Mouse (Mus musculus) C2C12 (cell line): ENCODE measurements at regions not wholly inside any gene's neighbourhood (a gene's known extent, or its start where the extent isn't known, plus 50 kb on each side); places are given as distances from the start of the nearest gene placed in this dataset.

Experiments used
- H3K27me3 ChIP-seq: one replicate; pipeline ENCODE4 v1.6.1; 2011; ENCODE audit not compliant: control insufficient read depth, insufficient read depth, insufficient read length
- H3K36me3 ChIP-seq: one replicate; pipeline ENCODE4 v1.6.1; 2011; ENCODE audit not compliant: control insufficient read depth, insufficient read depth
- H3K4me3 ChIP-seq: one replicate; pipeline ENCODE4 v1.5.1; 2011; ENCODE audit warnings: mild to moderate bottlenecking, control low read depth; ENCODE audit not compliant: poor library complexity, insufficient read depth, severe bottlenecking
- H3K79me2 ChIP-seq: one replicate; pipeline ENCODE4 v1.6.1; 2011; ENCODE audit not compliant: control insufficient read depth, insufficient read depth
- H3K79me3 ChIP-seq: one replicate; pipeline ENCODE4 v1.6.1; 2011; ENCODE audit warnings: low read depth, control low read depth
- H3ac ChIP-seq: one replicate; pipeline ENCODE3; 2011; ENCODE audit warnings: low read depth; ENCODE audit not compliant: control insufficient read depth, insufficient read length
- CEBPB ChIP-seq: IDR thresholded peaks from one replicate; pipeline ENCODE4 v1.6.1; 2011; ENCODE audit warnings: low read depth, mild to moderate bottlenecking, control low read depth, moderate library complexity
- CTCF ChIP-seq: IDR thresholded peaks from one replicate; pipeline ENCODE4 v1.5.1; 2011; ENCODE audit not compliant: control insufficient read depth, insufficient read depth, insufficient read length
- FOSL1 ChIP-seq: IDR thresholded peaks from one replicate; pipeline ENCODE4 v1.8.0; 2011; ENCODE audit warnings: mild to moderate bottlenecking, low read length; ENCODE audit not compliant: poor library complexity, insufficient read depth, severe bottlenecking
- MAX ChIP-seq: IDR thresholded peaks from one replicate; pipeline ENCODE4 v1.6.1; 2011; ENCODE audit warnings: mild to moderate bottlenecking, control low read depth
- MYOD1 ChIP-seq: IDR thresholded peaks from one replicate; pipeline ENCODE4 v1.6.1; 2011; ENCODE audit warnings: low read depth; ENCODE audit not compliant: control insufficient read depth, insufficient read length
- MYOG ChIP-seq: IDR thresholded peaks from one replicate; pipeline ENCODE4 v1.6.1; 2011; ENCODE audit not compliant: control insufficient read depth, insufficient read length; ENCODE audit errors: extremely low read depth
- USF1 ChIP-seq: IDR thresholded peaks from one replicate; pipeline ENCODE4 v1.6.1; 2011; ENCODE audit warnings: low read depth, mild to moderate bottlenecking, control low read depth, moderate library complexity

GRCm38 (mm10) chr4:94149056-94149455, 407.3 kb upstream of the Gm10306 start:
- Histone ChIP-seq H3ac (no peak overlapping the region), H3K79me3 (no peaks in the 10 kb centered on the region), H3K36me3 (no peaks in the 10 kb centered on the region), H3K27me3 (no peaks in the 10 kb centered on the region), H3K79me2 (no peaks in the 10 kb centered on the region), H3K4me3 (no peak overlapping the region)
- TF ChIP-seq CTCF (no peak), MYOD1 (no peak), MYOG (no peak), MAX (no peak), CEBPB (no peak), FOSL1 (no peak), USF1 (no peak)

GRCm38 (mm10) chr4:94160620-94161019, 395.7 kb upstream of the Gm10306 start:
- Histone ChIP-seq H3K27me3 (no peaks in the 10 kb centered on the region), H3K4me3 (no peak overlapping the region), H3K79me2 (no peaks in the 10 kb centered on the region), H3K79me3 (no peaks in the 10 kb centered on the region), H3ac (no peak overlapping the region), H3K36me3 (no peaks in the 10 kb centered on the region)
- TF ChIP-seq MYOG (no peak), MAX (no peak), CTCF (no peak), USF1 (no peak), MYOD1 (no peak), CEBPB (no peak), FOSL1 (no peak)

DNA sequence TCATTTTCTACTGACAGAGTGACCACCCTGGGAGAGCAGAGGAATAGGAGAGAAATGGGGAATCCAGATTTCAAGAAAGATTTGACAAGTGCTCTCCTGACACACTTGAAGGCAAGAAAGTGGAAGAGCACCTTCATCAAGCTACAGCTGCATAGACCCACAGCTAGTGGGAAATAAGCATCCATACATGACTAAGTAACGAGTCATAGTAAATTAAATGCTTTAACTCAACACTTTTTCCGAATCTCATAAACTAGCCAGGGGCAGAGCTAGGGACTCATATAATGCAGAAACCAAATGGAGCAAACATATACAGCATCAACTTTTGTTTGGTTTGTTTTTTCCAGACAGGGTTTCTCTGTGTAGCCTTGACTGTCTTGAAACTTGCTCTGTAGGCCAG, 383.2 kb upstream of the Gm10306 start:
- H3ac ChIP-seq: no peak overlapping the region
- no peaks in the 10 kb centered on the region for H3K36me3 ChIP-seq
- no peaks in the 10 kb centered on the region for H3K79me3 ChIP-seq
- TF ChIP-seq FOSL1: no peak
- no peak for TF ChIP-seq CEBPB
- no peak for TF ChIP-seq MYOG
- TF ChIP-seq CTCF: no peak
- no peak for TF ChIP-seq MYOD1
- no peak for TF ChIP-seq USF1
- no peak overlapping the region for H3K4me3 ChIP-seq
- H3K27me3 ChIP-seq: no peaks in the 10 kb centered on the region
- no peaks in the 10 kb centered on the region for H3K79me2 ChIP-seq

DNA sequence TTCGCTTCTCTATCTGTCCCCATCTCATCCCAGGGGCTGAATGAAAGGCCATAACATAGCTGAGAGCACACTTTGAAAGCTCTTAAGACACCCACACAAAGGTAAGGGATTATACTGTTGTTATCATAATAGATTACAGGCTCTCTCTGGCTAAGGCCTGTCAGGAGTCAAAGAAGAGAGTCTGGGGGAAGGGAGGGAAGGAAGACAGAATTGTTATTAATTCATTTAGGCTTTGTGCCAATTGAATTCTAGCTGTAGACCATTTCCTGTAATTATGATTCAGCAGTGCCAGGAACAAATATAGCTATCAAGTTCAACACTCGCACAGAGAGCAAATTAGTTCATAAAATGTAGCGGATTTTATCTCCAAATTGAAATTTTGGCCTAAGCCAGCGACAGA, 369.3 kb upstream of the Gm10306 start:
- no peak overlapping the region for H3K4me3 ChIP-seq
- no peaks in the 10 kb centered on the region for H3K36me3 ChIP-seq
- no peak overlapping the region for H3ac ChIP-seq
- no peak for TF ChIP-seq MYOG
- TF ChIP-seq USF1: no peak
- no peak for TF ChIP-seq FOSL1
- TF ChIP-seq MAX: no peak
- TF ChIP-seq CEBPB: no peak
- no peak for TF ChIP-seq CTCF
- no peak for TF ChIP-seq MYOD1
- no peaks in the 10 kb centered on the region for H3K27me3 ChIP-seq
- H3K79me2 ChIP-seq: no peaks in the 10 kb centered on the region
- no peaks in the 10 kb centered on the region for H3K79me3 ChIP-seq

- no peaks in the 10 kb centered on the region for H3K36me3 ChIP-seq
- H3K27me3 ChIP-seq: no peaks in the 10 kb centered on the region
- H3K79me3 ChIP-seq: no peaks in the 10 kb centered on the region
- no peaks in the 10 kb centered on the region for H3K79me2 ChIP-seq
- no peak overlapping the region for H3K4me3 ChIP-seq
- no peak overlapping the region for H3ac ChIP-seq
- TF ChIP-seq MYOG (no peak), USF1 (no peak), MAX (no peak), CEBPB (no peak), FOSL1 (no peak), CTCF (no peak), MYOD1 (no peak)
Measured at GRCm38 (mm10) chr4:94188354-94188753, 368.0 kb upstream of the Gm10306 start.

GRCm38 (mm10) chr4:94188888-94189287, 367.5 kb upstream of the Gm10306 start:
- Histone ChIP-seq H3K4me3 (no peak overlapping the region), H3K27me3 (no peaks in the 10 kb centered on the region), H3K36me3 (no peaks in the 10 kb centered on the region), H3K79me3 (no peaks in the 10 kb centered on the region), H3ac (no peak overlapping the region), H3K79me2 (no peaks in the 10 kb centered on the region)
- TF ChIP-seq CEBPB: no peak
- no peak for TF ChIP-seq MYOD1
